Mouse (Mus musculus) ES-E14 (cell line): ENCODE results near the gene Nudt22. TPM values are rescaled to one million over a fixed set of nuclear protein-coding genes. Genes with fewer than 3 reads are reported as not detected.
A peak's percentile ranks its signal among the peaks of the same experiment; 100 is the strongest.

ENCODE experiments used
- DNase-seq: peaks from one replicate; pipeline ENCODE4 v3.0.0-alpha.2; 2013; ENCODE audit warnings: low read depth, low spot score
- H3K27ac ChIP-seq: 2 replicates; pipeline ENCODE4 v1.5.1; 2012; ENCODE audit warnings: low read depth, mild to moderate bottlenecking, low read length, moderate library complexity, mixed read lengths; ENCODE audit not compliant: poor library complexity, insufficient read depth, severe bottlenecking
- H3K36me3 ChIP-seq: 2 replicates; pipeline ENCODE4 v1.6.1; 2012; ENCODE audit warnings: mild to moderate bottlenecking, low read length, moderate library complexity, mixed read lengths; ENCODE audit not compliant: control insufficient read depth, poor library complexity, insufficient read depth, severe bottlenecking
- H3K4me1 ChIP-seq, 2 experiments: fragments of 150-350 bp in 1 of 2; sonication (generic) in 1 of 2; 2 replicates each; pipeline ENCODE4 v1.6.1; 2012; ENCODE audit warnings: low read length in 2 of 2, mild to moderate bottlenecking in 1 of 2, mixed read lengths in 1 of 2; ENCODE audit not compliant: control insufficient read depth in 2 of 2, insufficient read depth in 2 of 2, poor library complexity in 1 of 2
- H3K4me3 ChIP-seq, 2 experiments: fragments of 150-350 bp in 1 of 2; sonication (generic) in 1 of 2; 2 replicates each; pipeline ENCODE4 v1.5.1; 2012; ENCODE audit warnings: low read length in 2 of 2, low read depth in 1 of 2, mild to moderate bottlenecking in 1 of 2, mixed read lengths in 1 of 2; ENCODE audit not compliant: insufficient read depth in 1 of 2, poor library complexity in 1 of 2, severe bottlenecking in 1 of 2
- H3K9ac ChIP-seq: 2 replicates; pipeline ENCODE4 v1.6.1; 2012; ENCODE audit warnings: low read depth, mild to moderate bottlenecking, low read length, mixed read lengths; ENCODE audit not compliant: poor library complexity, insufficient read depth, severe bottlenecking
- H3K9me3 ChIP-seq: fragments of 150-350 bp; sonication (generic); 2 replicates; pipeline ENCODE4 v1.6.1; 2012; ENCODE audit warnings: low read depth, mild to moderate bottlenecking, low read length; ENCODE audit not compliant: control insufficient read depth, insufficient read depth
- CHD2 ChIP-seq: IDR thresholded peaks from 2 replicates; pipeline ENCODE4 v1.6.1; 2014; ENCODE audit warnings: mild to moderate bottlenecking, low read depth, low read length, inconsistent platforms
- HCFC1 ChIP-seq: IDR thresholded peaks from 2 replicates; pipeline ENCODE4 v1.6.1; 2012; ENCODE audit warnings: low read length, inconsistent platforms, borderline replicate concordance; ENCODE audit not compliant: insufficient read depth
- MAFK ChIP-seq: IDR thresholded peaks from 2 replicates; pipeline ENCODE4 v1.6.1; 2014; ENCODE audit warnings: mild to moderate bottlenecking, low read depth, low read length, inconsistent platforms; ENCODE audit not compliant: insufficient read depth
- ZC3H11A ChIP-seq: IDR thresholded peaks from 2 replicates; pipeline ENCODE4 v1.6.1; 2012; ENCODE audit warnings: low read depth, mild to moderate bottlenecking, inconsistent platforms, low read length, borderline replicate concordance
- ZNF384 ChIP-seq: IDR thresholded peaks from 2 replicates; pipeline ENCODE4 v1.6.1; 2012; ENCODE audit warnings: low read depth, low read length, inconsistent platforms
- in situ Hi-C, 2 experiments: fragments of 600-800 bp; cut with MboI; formaldehyde crosslinking; loops; one replicate each; pipeline ENCODE4 v1.15.1; 2025; ENCODE audit warnings: low sequenced_read_pairs in 2 of 2, inconsistent platforms in 1 of 2; ENCODE audit not compliant: unreplicated experiment in 2 of 2
- total RNA-seq: library from RNA; depleted of rRNA; stranded (reverse); fragments of 300-350 nt; gene quantifications from 2 replicates; pipeline ENCODE4 v1.2.3, GENCODE M21; 2012

Gene Nudt22
- total RNA-seq, 1 experiment, result 12.7 TPM

DNA sequence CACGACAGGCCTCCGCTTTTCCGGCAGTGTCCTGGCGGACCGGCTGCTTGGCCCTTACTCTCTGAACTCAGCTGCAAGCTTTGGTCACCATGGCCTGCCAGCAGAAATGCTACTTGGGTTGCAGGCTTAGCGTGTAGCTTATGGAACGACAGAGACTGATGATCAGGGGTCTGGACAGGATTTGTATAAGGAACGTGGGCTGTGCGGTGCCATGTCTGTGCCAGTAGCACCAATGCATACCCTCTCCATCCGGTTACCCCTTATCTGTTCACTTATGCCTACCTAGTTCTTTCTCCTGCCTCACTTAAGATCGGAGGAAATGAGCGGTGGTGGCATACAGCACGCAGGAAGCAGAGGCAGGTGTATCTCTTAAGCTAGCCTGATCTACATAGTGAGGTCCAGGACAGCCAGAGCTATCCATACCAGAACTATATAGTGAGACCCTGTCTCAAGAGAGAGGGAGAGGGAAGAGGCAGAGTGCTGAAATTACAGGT is 44.8 kb upstream of the Nudt22 start:
- no peaks in the 10 kb centered on the region; a peak in 1 of 4 replicates for H3K4me1 ChIP-seq
- peak overlapping the region; percentile 61 for H3K27ac ChIP-seq
- H3K9ac ChIP-seq, result peak overlapping the region; percentile 88
- no peaks in the 10 kb centered on the region for H3K9me3 ChIP-seq
- no peak for TF ChIP-seq CHD2
- TF ChIP-seq ZNF384, result no peak
- TF ChIP-seq MAFK, result no peak
- no peak for TF ChIP-seq HCFC1
- TF ChIP-seq ZC3H11A, result no peak
- no peak for DNase-seq
- H3K36me3 ChIP-seq, result no peaks in the 10 kb centered on the region; the same call in 1 of the 2 replicates
- peak overlapping the region; percentile 75 to 88 for H3K4me3 ChIP-seq
- in situ Hi-C loops, result no loop called here

DNA sequence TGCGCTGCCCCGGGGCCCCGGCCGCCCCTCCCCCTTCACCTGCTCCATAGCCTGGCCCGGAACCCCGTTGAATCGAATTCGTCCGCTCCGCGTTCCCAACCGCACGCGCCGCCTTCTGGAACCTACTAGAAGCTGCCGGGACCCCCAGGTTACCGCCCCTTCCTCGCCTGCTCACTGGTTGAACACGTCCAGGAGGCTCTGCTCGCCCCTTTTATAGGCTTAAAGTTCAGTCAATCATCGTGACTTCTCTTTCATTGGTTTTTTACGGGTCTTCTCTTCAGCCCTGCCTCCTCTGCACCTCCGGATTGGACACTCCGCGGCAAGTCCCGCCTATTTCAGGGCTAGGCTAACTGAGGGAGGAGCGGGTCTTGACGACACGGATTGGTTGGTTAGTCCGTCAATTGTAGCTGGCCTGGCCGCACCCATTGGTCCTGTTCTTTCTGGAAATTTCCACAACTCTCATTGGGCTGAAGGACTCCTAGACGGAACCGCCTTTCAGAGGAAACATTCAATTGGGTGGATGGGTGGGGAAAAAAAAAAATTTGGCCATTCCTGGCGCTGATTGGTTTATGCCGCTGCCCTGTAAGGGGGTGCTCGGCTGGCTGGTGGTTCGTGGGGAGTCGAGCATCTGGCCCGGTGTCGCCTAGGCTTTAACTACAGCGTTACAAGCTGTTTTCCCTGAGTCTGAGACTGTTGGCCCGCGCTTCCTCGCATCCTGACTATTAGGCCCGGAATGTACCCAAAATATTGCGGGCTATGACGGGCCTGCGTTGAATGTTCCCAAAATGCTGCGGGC is 44.1 kb upstream of the Nudt22 start, which contains the start of gene Stip1:
Stip1 (minus strand) TSS at position 127 of the 796 bp plus-strand sequence.
- peak; percentile 99 for TF ChIP-seq ZNF384
- TF ChIP-seq CHD2, result peak; percentile 96
- no peak for TF ChIP-seq MAFK
- 0 out of 2 replicates have a peak, but pooled peaks have one; percentile 45 for TF ChIP-seq HCFC1

DNA sequence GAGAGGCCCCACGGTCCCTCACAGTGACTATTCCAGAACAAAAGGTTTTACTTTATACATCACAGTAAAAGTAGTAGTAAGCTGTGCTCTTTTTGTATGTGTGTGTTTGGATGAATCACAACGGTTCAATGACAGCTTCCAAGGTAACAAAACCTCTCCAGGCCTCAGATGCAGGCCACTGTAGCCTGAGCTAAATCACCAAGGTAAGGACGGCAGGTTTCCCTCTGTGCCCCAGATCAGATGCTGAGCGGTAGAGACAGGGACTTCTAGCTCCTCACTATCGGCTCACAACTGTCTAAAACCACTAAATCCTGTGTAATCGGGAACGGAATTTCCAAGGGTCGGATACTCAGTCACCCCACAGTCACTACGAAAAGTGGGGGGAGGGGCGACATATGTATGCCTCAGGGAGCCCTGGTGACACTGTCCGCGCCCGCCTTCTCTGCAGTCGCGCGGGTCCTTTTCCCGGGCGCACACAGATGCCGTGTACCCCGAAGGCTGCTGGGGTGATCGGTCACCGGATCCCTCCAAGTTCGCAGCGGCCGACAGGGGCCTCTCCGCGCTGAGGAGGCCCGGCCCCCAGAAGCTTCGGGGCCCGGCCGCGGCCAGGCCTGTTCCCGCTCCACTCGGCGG is 43.3 kb upstream of the Nudt22 start:
- no peak for TF ChIP-seq ZC3H11A
- peak; percentile 14; the same call in 1 of the 2 replicates for TF ChIP-seq CHD2
- peak overlapping the region; percentile 93 to 97 for H3K4me3 ChIP-seq
- DNase-seq, result no peak
- peaks cover 10% of the 10 kb centered on the region for H3K36me3 ChIP-seq
- peak overlapping the region; percentile 76 for H3K27ac ChIP-seq
- H3K9ac ChIP-seq, result peak overlapping the region; percentile 85
- H3K9me3 ChIP-seq, result no peaks in the 10 kb centered on the region
- H3K4me1 ChIP-seq, result no peaks in the 10 kb centered on the region; a peak in 1 of 4 replicates
- in situ Hi-C loops, result no loop called here

More for the DNA sequence above, 44.1 kb upstream of the Nudt22 start, which contains the start of gene Stip1:
- Histone ChIP-seq H3K4me1 (no peaks in the 10 kb centered on the region; a peak in 1 of 4 replicates), H3K9ac (peak within 1 kb of the TSS; percentile 88), H3K9me3 (no peaks in the 10 kb centered on the region), H3K36me3 (peaks cover 5% of the 10 kb centered on the region), H3K27ac (peak within 1 kb of the TSS; percentile 76), H3K4me3 (peak within 1 kb of the TSS; percentile 93 to 97)
- in situ Hi-C loops, result no loop called here
- peak; percentile 100 for DNase-seq

DNA sequence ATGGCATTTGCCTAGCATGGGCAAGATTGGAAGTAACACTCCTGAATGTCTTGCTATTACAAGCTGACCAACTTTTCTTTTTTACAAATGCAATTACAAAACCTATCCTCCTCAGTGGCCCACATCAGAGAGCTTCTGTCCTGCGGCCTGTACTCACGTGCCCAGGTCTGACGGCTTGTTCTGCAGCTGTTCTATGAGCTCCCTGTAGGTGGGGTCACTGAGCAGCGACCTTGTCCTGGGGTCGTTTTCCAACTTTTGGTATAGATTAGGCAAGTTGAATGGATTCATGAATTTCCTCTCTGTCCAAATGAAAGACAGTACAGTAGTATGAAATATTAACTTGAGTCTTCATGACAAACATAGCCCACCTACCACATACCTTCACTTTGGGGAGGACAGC is 38.1 kb upstream of the Nudt22 start:
- H3K4me1 ChIP-seq, result peaks cover 0 to 2% of the 10 kb centered on the region in 2 experiments; a peak in 1 of 4 replicates
- DNase-seq, result no peak

More for the DNA sequence above, 38.1 kb upstream of the Nudt22 start:
- in situ Hi-C loops, result no loop called here
- TF ChIP-seq MAFK (no peak), ZNF384 (no peak), ZC3H11A (no peak), HCFC1 (no peak), CHD2 (no peak)
- no peak overlapping the region for H3K27ac ChIP-seq
- no peaks in the 10 kb centered on the region for H3K9me3 ChIP-seq
- H3K36me3 ChIP-seq, result peaks cover 52% of the 10 kb centered on the region
- H3K9ac ChIP-seq, result no peak overlapping the region
- H3K4me3 ChIP-seq, result no peak overlapping the region
